Mouse (Mus musculus) thymus, adult 2 months (tissue): Measurements from ENCODE around the gene Exoc6b. TPM values are rescaled to one million over a fixed set of nuclear protein-coding genes. Genes with fewer than 3 reads are reported as not detected.

Experiments
- DNase-seq: peaks from one replicate; pipeline ENCODE4 v3.0.0; 2021
- H3K27ac ChIP-seq: fragments of 200-500 bp; 2 replicates; pipeline ENCODE4 v1.5.1; 2012; ENCODE audit warnings: low read length, control low read depth; ENCODE audit not compliant: control insufficient read depth, insufficient read depth
- H3K27me3 ChIP-seq: fragments of 200-500 bp; 2 replicates; pipeline ENCODE4 v1.6.1; 2012; ENCODE audit warnings: mild to moderate bottlenecking, low read length, moderate library complexity, mixed read lengths; ENCODE audit not compliant: control insufficient read depth, insufficient read depth
- H3K36me3 ChIP-seq: fragments of 200-500 bp; 2 replicates; pipeline ENCODE4 v1.6.1; 2012; ENCODE audit warnings: mild to moderate bottlenecking, low read length, moderate library complexity; ENCODE audit not compliant: control insufficient read depth, insufficient read depth
- H3K4me1 ChIP-seq: fragments of 200-500 bp; replicated peaks from 2 replicates; pipeline ENCODE4 v1.6.1; 2012; ENCODE audit warnings: low read length; ENCODE audit not compliant: control insufficient read depth, insufficient read depth
- H3K4me3 ChIP-seq: fragments of 200-500 bp; 2 replicates; pipeline ENCODE4 v1.5.1; 2012; ENCODE audit warnings: mild to moderate bottlenecking, low read length, control low read depth, moderate library complexity; ENCODE audit not compliant: control insufficient read depth, insufficient read depth
- CTCF ChIP-seq: fragments of 200-500 bp; IDR thresholded peaks from 2 replicates; pipeline ENCODE4 v1.5.1; 2012; ENCODE audit warnings: mild to moderate bottlenecking, control low read depth, low read length, moderate library complexity, borderline replicate concordance; ENCODE audit not compliant: control insufficient read depth, poor library complexity, insufficient read depth; ENCODE audit errors: extremely low read depth
- POLR2A ChIP-seq: fragments of 200-500 bp; IDR thresholded peaks from 2 replicates; pipeline ENCODE4 v1.6.1; 2012; ENCODE audit warnings: mild to moderate bottlenecking, low read length, control low read depth, moderate library complexity; ENCODE audit not compliant: control insufficient read depth, poor library complexity, insufficient read depth; ENCODE audit errors: extremely low read depth
- WGBS: fragments of 180-500 bp; shearing (Covaris S2); methylation state at CpG from one replicate; pipeline ENCODE4 v1.1.7; 2018; 5-methylcytosine and 5-hydroxymethylcytosine counted together
- polyA plus RNA-seq: library from polyadenylated mRNA; depleted of rRNA; stranded (reverse); fragments of >200 nt; gene quantifications from 2 replicates; pipeline ENCODE4 v1.2.3, GENCODE M21; 2012

The Exoc6b gene
- polyA plus RNA-seq, 1 experiment, result 8.2 TPM

DNA sequence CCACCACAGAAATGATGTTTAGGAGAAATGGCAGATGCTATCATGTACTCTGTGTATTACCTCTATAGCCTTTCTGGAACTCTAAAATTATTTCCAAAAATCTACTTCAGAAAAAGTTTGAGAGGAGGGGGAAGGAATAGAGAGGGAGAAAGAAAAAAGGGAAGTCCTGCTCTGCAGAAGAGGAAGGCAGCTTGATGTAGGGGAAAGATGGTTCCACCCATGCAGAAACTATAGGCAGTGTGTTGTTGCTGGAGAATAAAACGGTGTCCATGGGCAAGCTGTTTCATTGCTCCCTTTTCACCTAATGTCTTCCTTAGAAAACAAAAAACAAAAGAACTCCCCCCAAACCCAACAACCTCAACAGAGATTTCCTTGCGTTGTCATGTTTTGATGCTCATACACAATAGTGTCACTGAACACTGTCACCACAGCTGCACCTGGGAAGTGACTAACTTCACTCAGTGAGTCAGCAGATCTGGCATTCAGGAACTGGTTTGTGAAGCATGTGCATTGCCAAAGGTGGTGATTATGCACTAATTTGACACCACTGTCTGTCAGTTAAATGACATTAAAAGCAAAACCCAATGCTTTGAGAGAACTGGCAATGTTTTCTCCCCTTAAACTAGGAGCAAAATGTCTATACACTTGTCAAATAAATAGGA is 407.7 kb downstream of the Exoc6b start:
- H3K27ac ChIP-seq, result no peak overlapping the region
- H3K4me3 ChIP-seq, result no peak overlapping the region
- no peaks in the 10 kb centered on the region for H3K4me1 ChIP-seq
- no peak for DNase-seq
- no peaks in the 10 kb centered on the region for H3K36me3 ChIP-seq
- no peak for TF ChIP-seq POLR2A
- no peak for TF ChIP-seq CTCF
- H3K27me3 ChIP-seq, result no peaks in the 10 kb centered on the region
- WGBS, result 6% methylated on average over 2 of the region's 2 CpGs

DNA sequence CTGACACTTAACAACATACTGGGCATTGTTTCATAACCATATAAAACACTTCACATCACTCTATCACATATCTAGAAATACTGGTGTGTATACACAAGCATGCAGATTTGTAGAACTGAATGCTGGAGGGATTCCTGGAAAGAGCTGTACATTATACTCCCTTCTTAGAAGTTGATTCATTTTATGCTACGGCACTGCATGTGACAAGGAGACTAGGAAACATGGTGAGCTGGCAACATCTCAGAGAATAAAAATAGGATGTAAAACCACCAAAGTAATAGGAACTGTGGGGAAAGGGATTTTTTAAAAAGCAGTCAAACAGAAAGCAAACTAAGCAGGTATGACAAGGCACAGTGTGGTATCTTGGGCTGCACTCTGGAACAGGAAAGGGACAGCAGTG is 408.3 kb downstream of the Exoc6b start:
- no peak for TF ChIP-seq POLR2A
- no peak for TF ChIP-seq CTCF
- Histone ChIP-seq H3K4me1 (peaks cover 4% of the 10 kb centered on the region), H3K27me3 (no peaks in the 10 kb centered on the region), H3K27ac (no peak overlapping the region), H3K36me3 (no peaks in the 10 kb centered on the region), H3K4me3 (no peak overlapping the region)
- 67% methylated on average over 1 of the region's 1 CpGs for WGBS
- DNase-seq, result no peak

DNA sequence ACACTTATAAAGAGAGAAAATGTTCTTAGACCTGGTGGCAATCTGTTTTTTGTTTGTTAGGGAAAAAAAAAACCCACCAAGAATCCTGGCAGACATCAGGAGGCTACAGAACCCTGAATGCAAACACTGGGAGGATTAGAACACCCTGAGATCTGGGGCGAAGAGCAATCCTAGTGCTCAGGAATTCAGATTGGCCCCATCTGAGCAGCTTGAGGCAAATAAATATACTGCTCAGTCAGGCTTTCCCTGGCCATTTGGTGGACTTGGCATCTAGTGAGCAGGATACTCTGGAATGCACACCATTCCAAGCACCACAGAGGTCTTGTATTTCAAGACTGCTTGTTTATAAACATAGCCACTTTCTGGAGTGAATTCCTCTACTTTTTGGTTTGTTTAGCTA is 412.2 kb downstream of the Exoc6b start:
- H3K4me1 ChIP-seq, result peaks cover 4% of the 10 kb centered on the region
- H3K27me3 ChIP-seq, result no peaks in the 10 kb centered on the region
- H3K36me3 ChIP-seq, result no peaks in the 10 kb centered on the region
- WGBS, result 95% methylated on average over 1 of the region's 1 CpGs
- H3K27ac ChIP-seq, result no peak overlapping the region
- no peak for DNase-seq
- TF ChIP-seq POLR2A, result no peak
- no peak for TF ChIP-seq CTCF
- no peak overlapping the region for H3K4me3 ChIP-seq

DNA sequence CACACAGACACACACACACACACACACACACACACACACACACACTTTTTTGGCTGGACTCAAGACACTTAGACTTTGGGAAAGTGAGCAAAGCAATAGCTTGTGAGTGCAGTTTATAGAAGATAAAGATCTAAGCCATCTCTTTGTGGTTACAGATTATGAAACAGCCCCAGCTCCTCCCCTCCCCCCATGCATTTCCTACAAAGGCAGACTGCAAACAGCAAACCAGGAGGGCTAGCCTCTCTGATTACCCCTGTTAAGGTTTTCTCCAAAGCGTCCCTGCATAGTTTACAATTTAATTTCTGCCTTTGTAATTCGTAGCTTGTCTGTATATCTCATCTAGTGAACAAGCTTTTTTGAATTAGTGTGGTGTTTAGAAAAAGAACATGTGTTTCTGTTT is 412.6 kb downstream of the Exoc6b start:
- Histone ChIP-seq H3K27ac (no peak overlapping the region), H3K36me3 (no peaks in the 10 kb centered on the region), H3K4me1 (peaks cover 4% of the 10 kb centered on the region), H3K4me3 (no peak overlapping the region), H3K27me3 (no peaks in the 10 kb centered on the region)
- TF ChIP-seq CTCF, result no peak
- no peak for TF ChIP-seq POLR2A
- WGBS, result 12% methylated on average over 2 of the region's 2 CpGs
- peak; percentile 21 for DNase-seq

DNA sequence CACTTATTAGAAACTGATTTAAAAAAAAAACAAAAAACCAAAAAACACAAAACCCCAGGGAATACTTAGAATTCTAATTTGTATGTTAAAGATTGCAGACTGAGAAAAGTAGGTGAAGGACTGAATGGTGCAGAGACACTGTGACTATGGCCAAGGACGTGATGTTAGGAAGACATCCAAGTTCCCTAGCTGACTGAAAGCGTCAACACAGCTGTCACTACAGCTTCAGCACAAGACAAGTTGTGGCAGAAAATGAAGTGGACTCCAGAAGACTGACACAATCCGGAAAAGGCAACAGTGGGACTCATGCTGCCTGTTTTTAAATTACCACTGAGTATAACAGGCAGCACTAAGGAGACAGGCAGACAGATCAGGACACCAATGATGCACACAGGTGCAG is 417.4 kb downstream of the Exoc6b start:
- no peak for DNase-seq

DNA sequence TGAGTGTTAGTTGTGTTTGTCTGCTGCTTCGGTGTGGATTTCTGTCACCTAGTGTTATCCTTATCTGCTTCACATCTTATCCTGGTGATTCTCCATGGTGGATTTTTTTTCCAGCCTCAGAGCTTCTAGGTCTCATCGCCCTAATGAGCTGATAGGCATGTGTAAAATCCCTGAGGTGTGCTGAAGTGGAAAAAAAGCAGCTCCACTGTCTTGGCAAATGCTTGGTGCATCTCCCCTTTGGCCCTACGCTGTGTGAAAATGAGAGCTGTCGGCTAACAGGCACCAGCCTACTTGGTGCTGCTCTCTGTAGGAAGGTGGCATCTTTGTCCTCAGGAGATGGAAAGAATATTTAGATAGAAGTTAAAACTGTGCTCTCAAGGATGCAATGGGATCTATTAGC is 422.1 kb downstream of the Exoc6b start:
- DNase-seq, result no peak
- Histone ChIP-seq H3K4me1 (no peaks in the 10 kb centered on the region), H3K36me3 (no peaks in the 10 kb centered on the region), H3K27ac (no peak overlapping the region), H3K27me3 (no peaks in the 10 kb centered on the region), H3K4me3 (no peak overlapping the region)
- 89% methylated on average over 4 of the region's 4 CpGs for WGBS
- no peak for TF ChIP-seq CTCF
- TF ChIP-seq POLR2A, result no peak

More for the DNA sequence above, 417.4 kb downstream of the Exoc6b start:
- H3K36me3 ChIP-seq, result no peaks in the 10 kb centered on the region
- H3K4me1 ChIP-seq, result peaks cover 4% of the 10 kb centered on the region
- 98% methylated on average over 3 of the region's 3 CpGs for WGBS
- H3K4me3 ChIP-seq, result no peak overlapping the region
- H3K27me3 ChIP-seq, result no peaks in the 10 kb centered on the region
- TF ChIP-seq CTCF, result no peak
- no peak for TF ChIP-seq POLR2A
- no peak overlapping the region for H3K27ac ChIP-seq

DNA sequence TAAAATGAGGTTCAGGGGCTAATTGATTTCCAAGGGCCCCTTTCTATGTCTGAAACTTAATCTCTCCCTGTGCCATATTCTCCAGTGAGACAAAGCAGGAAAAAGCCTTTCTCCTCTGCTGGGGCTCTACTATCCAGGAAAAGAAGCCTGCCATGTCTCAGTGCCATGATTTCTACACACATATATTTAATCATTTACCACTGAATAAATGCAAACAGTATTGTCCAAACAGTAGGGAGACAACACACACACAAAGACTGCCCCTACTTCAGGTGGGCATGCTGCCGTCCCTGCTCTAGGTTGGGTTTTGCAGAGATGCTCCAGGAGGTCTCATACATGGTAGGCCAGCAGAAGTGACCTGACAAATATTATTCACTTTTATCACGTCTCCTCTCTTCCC is 422.6 kb downstream of the Exoc6b start:
- Histone ChIP-seq H3K27me3 (no peaks in the 10 kb centered on the region), H3K4me3 (no peak overlapping the region), H3K4me1 (no peaks in the 10 kb centered on the region), H3K36me3 (no peaks in the 10 kb centered on the region), H3K27ac (no peak overlapping the region)
- 95% methylated on average over 2 of the region's 2 CpGs for WGBS
- TF ChIP-seq CTCF, result no peak
- TF ChIP-seq POLR2A, result no peak
- no peak for DNase-seq
